Mouse (Mus musculus): ENCODE data around the gene Kcns1.

DNA sequence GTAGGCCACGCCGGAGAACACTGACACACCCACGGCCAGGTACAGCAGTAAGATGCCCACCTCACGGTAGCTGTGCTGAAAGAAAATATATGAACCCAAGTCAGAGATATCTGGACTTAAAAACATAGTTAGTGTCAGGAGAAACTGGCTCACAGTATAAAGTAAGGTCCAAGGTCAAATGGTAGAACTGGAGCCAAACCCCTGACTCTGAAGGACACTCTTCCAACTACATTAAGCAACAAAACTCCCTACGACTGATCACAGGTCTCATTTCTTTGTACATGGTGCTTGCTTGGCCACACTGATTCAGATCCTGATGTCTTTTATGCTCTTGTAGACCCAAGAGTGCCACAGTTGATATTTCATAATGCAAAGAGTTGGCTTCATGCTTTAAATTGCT is 6.0 kb downstream of the Kcns1 start:
- TF ChIP-seq POLR2A (IDR thresholded peaks at IDR 0.05; ENCODE audit: low read depth, low read length), result no peak
- TF ChIP-seq CTCF (conservative IDR thresholded peaks at IDR 0.05; ENCODE audit: insufficient read depth, insufficient read length, low read depth, low read length), result no peak

Data from kidney, adult 2 months (tissue).